Mouse (Mus musculus) stomach, postnatal 0 days (tissue): ENCODE measurements around the gene Adgrl1. TPM values are rescaled to one million over a fixed set of nuclear protein-coding genes. Genes with fewer than 3 reads are reported as not detected.

ENCODE experiments used
- ATAC-seq: fragments of 200-750 bp; cut with Nextera tagmentation; 2 replicates; pipeline ENCODE4 v1.8.0; 2017; ENCODE audit not compliant: low FRiP score, low TSS enrichment
- DNase-seq: peaks from one replicate; pipeline ENCODE4 v3.0.0-alpha.2; 2016; ENCODE audit warnings: low spot score
- H3K27ac ChIP-seq: fragments of 300-500 bp; sonication (generic); replicated peaks from 2 replicates; pipeline ENCODE4 v1.5.1; 2014; ENCODE audit warnings: mild to moderate bottlenecking, control low read depth
- H3K27me3 ChIP-seq: fragments of 300-500 bp; sonication (generic); 2 replicates; pipeline ENCODE4 v1.6.1; 2014; ENCODE audit warnings: low read length; ENCODE audit not compliant: control insufficient read depth, insufficient read depth
- H3K36me3 ChIP-seq: fragments of 300-500 bp; sonication (generic); 2 replicates; pipeline ENCODE4 v1.6.1; 2014; ENCODE audit warnings: low read length, mixed read lengths; ENCODE audit not compliant: control insufficient read depth, insufficient read depth
- H3K4me1 ChIP-seq: fragments of 300-500 bp; sonication (generic); replicated peaks from 2 replicates; pipeline ENCODE4 v1.6.1; 2014; ENCODE audit warnings: antibody characterized with exemption; ENCODE audit not compliant: control insufficient read depth, insufficient read depth
- H3K4me2 ChIP-seq: fragments of 300-500 bp; sonication (generic); replicated peaks from 2 replicates; pipeline ENCODE4 v1.6.1; 2014; ENCODE audit warnings: low read depth, mild to moderate bottlenecking, control low read depth, moderate library complexity
- H3K4me3 ChIP-seq: fragments of 300-500 bp; sonication (generic); 2 replicates; pipeline ENCODE4 v1.5.1; 2014; ENCODE audit warnings: low read depth, low read length, control low read depth
- H3K9ac ChIP-seq: fragments of 300-500 bp; sonication (generic); 2 replicates; pipeline ENCODE4 v1.6.1; 2014; ENCODE audit warnings: mild to moderate bottlenecking, low read length, control low read depth, mixed read lengths
- H3K9me3 ChIP-seq: fragments of 300-500 bp; sonication (generic); 2 replicates; pipeline ENCODE4 v1.6.1; 2016; ENCODE audit warnings: low read length; ENCODE audit not compliant: control insufficient read depth
- CTCF ChIP-seq: IDR thresholded peaks from 2 replicates; pipeline ENCODE4 v1.5.1; 2016; ENCODE audit warnings: antibody characterized with exemption, low read depth, mild to moderate bottlenecking, moderate library complexity
- EP300 ChIP-seq: optimal IDR thresholded peaks from 2 replicates; pipeline ENCODE3; 2016; ENCODE audit warnings: antibody characterized with exemption
- WGBS: fragments of 180-500 bp; shearing (Covaris S2); extraction: QIAGEN DNeasy Blood & Tissue Kit; methylation state at CpG from one replicate; pipeline ENCODE4 v1.1.7; 2014; 5-methylcytosine and 5-hydroxymethylcytosine counted together
- polyA plus RNA-seq: library from polyadenylated mRNA; unstranded; fragments of >200 nt; fragmentation: Nextera tagmentation; extraction: Ambion mirVana; gene quantifications from 2 replicates; pipeline ENCODE4 v1.2.1, GENCODE M21; 2015

Adgrl1 gene
- polyA plus RNA-seq, 1 experiment from 2014 or later: 6.5 TPM

GRCm38 (mm10) chr8:83893915-83894314 lies 6.0 kb upstream of the Adgrl1 start:
- H3K27me3 ChIP-seq: no peaks in the 10 kb centered on the region
- H3K9ac ChIP-seq: no peak overlapping the region
- no peak overlapping the region for H3K4me2 ChIP-seq
- no peaks in the 10 kb centered on the region for H3K4me1 ChIP-seq
- DNase-seq (peak; percentile 87), ATAC-seq (peak; percentile 22; the same call in 1 of the 2 replicates)
- no peaks in the 10 kb centered on the region for H3K36me3 ChIP-seq
- TF ChIP-seq CTCF: peak; percentile 95
- TF ChIP-seq EP300: no peak
- no peak overlapping the region for H3K4me3 ChIP-seq
- H3K27ac ChIP-seq: no peak overlapping the region
- no peaks in the 10 kb centered on the region for H3K9me3 ChIP-seq
- WGBS: under 1% methylated on average over 5 of the region's 5 CpGs

- H3K4me3 ChIP-seq: no peak overlapping the region
- no peak overlapping the region for H3K27ac ChIP-seq
- DNase-seq (peak; percentile 38), ATAC-seq (no peak)
- 11% methylated on average over 5 of the region's 5 CpGs for WGBS
- H3K27me3 ChIP-seq: no peaks in the 10 kb centered on the region
- H3K4me2 ChIP-seq: no peak overlapping the region
- TF ChIP-seq EP300 (no peak), CTCF (peak; percentile 94)
- no peaks in the 10 kb centered on the region for H3K4me1 ChIP-seq
- no peak overlapping the region for H3K9ac ChIP-seq
- no peaks in the 10 kb centered on the region for H3K9me3 ChIP-seq
- no peaks in the 10 kb centered on the region for H3K36me3 ChIP-seq
These were observed 4.0 kb upstream of the Adgrl1 start for GRCm38 (mm10) chr8:83895894-83896293.

GRCm38 (mm10) chr8:83896461-83896860 lies 3.4 kb upstream of the Adgrl1 start:
- Histone ChIP-seq H3K4me2 (no peak overlapping the region), H3K36me3 (no peaks in the 10 kb centered on the region), H3K9ac (no peak overlapping the region), H3K27ac (no peak overlapping the region), H3K4me3 (no peak overlapping the region), H3K27me3 (no peaks in the 10 kb centered on the region), H3K9me3 (no peaks in the 10 kb centered on the region), H3K4me1 (no peaks in the 10 kb centered on the region)
- 88% methylated on average over 7 of the region's 7 CpGs for WGBS
- no peak for DNase-seq
- no peak for TF ChIP-seq EP300
- no peak for TF ChIP-seq CTCF
- no peak for ATAC-seq

GRCm38 (mm10) chr8:83897211-83897610 lies 2.7 kb upstream of the Adgrl1 start:
- WGBS: 5% methylated on average over 26 of the region's 26 CpGs
- TF ChIP-seq CTCF: peak; percentile 76
- TF ChIP-seq EP300: no peak
- Histone ChIP-seq H3K36me3 (no peaks in the 10 kb centered on the region), H3K27ac (no peak overlapping the region), H3K9ac (no peak overlapping the region; the same call in 1 of the 2 replicates), H3K9me3 (no peaks in the 10 kb centered on the region), H3K27me3 (no peaks in the 10 kb centered on the region), H3K4me2 (peak overlapping the region; percentile 42), H3K4me1 (no peaks in the 10 kb centered on the region), H3K4me3 (peak overlapping the region; percentile 10; the same call in 1 of the 2 replicates)
- peak; percentile 51 for DNase-seq
- no peak for ATAC-seq

GRCm38 (mm10) chr8:83898456-83898855 lies 1.4 kb upstream of the Adgrl1 start:
- Histone ChIP-seq H3K4me3 (peak overlapping the region; percentile 76), H3K4me1 (no peaks in the 10 kb centered on the region), H3K9me3 (no peaks in the 10 kb centered on the region), H3K4me2 (peak overlapping the region; percentile 95), H3K27me3 (no peaks in the 10 kb centered on the region), H3K36me3 (no peaks in the 10 kb centered on the region), H3K27ac (peak overlapping the region; percentile 96), H3K9ac (peak overlapping the region; percentile 51)
- TF ChIP-seq EP300 (no peak), CTCF (no peak)
- no peak for ATAC-seq
- DNase-seq: no peak
- WGBS: 8% methylated on average over 10 of the region's 10 CpGs

GRCm38 (mm10) chr8:83898985-83899362 lies 931 bp upstream of the Adgrl1 start:
- under 1% methylated on average over 13 of the region's 13 CpGs for whole genome bisulfite sequencing
- TF ChIP-seq CTCF (no peak), EP300 (peak; percentile 19)
- DNase-seq: peak; percentile 56
- Histone ChIP-seq H3K9me3 (no peaks in the 10 kb centered on the region), H3K27ac (peak overlapping the region; percentile 96), H3K27me3 (no peaks in the 10 kb centered on the region), H3K36me3 (no peaks in the 10 kb centered on the region), H3K4me1 (no peaks in the 10 kb centered on the region), H3K9ac (peak overlapping the region; percentile 51), H3K4me3 (peak overlapping the region; percentile 76), H3K4me2 (peak overlapping the region; percentile 95)
- ATAC-seq: peak; percentile 49
